Mouse (Mus musculus) stomach, adult 2 months (tissue): ENCODE results near the gene Arid4a. TPM values are rescaled to one million over a fixed set of nuclear protein-coding genes. Genes with fewer than 3 reads are reported as not detected.

Experiments used
- polyA plus RNA-seq: library from polyadenylated mRNA; depleted of rRNA; stranded (reverse); fragments of >200 nt; gene quantifications from 2 replicates; pipeline ENCODE4 v1.2.3, GENCODE M21; 2012; rRNA removed

Arid4a gene
- polyA plus RNA-seq = 0.48 and 0.49 TPM in 2 replicates

DNA sequence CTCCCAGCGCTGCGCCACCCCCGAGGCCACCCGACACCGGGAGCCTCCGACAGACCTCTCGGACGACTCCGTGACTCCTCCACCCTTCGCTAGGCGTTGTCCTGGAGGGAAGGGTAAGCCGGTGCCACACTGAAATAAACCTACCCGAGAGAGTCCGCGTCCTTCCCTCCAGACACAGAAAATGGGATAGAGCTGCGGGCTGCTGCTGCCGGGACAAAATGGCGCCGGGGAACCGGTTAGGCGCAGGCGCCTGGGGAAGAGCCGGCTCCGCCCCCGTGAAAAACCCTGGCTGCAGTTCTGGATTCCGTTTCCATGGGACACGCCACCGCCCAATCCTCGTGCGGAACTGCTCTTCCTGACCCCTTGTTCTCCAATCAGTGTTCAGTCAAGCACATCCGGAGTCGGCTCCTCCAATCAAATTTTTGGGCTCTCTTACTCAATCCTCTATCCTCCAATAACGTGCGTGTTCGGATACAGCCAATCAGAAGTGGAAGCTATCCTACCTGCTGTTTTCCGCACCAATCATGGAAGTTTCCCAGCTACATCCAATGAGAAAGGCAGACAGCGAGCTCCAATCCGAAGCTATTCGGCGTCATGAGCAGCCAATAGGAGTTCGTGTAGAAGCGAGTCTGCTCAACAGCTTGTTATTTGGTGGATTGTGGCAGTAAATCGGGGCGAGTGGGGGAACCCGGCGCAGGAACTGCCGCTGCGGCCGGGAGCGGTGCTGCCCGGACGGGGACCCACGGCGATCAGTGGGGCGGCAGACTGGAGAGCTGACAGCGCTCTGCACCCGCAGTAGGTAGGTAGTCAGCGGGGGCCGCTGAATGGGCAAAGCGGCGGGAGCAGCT is at the start of gene Arid4a:
TSS of gene Arid4a (plus strand) at position 628 of the 848 bp plus-strand sequence.

DNA sequence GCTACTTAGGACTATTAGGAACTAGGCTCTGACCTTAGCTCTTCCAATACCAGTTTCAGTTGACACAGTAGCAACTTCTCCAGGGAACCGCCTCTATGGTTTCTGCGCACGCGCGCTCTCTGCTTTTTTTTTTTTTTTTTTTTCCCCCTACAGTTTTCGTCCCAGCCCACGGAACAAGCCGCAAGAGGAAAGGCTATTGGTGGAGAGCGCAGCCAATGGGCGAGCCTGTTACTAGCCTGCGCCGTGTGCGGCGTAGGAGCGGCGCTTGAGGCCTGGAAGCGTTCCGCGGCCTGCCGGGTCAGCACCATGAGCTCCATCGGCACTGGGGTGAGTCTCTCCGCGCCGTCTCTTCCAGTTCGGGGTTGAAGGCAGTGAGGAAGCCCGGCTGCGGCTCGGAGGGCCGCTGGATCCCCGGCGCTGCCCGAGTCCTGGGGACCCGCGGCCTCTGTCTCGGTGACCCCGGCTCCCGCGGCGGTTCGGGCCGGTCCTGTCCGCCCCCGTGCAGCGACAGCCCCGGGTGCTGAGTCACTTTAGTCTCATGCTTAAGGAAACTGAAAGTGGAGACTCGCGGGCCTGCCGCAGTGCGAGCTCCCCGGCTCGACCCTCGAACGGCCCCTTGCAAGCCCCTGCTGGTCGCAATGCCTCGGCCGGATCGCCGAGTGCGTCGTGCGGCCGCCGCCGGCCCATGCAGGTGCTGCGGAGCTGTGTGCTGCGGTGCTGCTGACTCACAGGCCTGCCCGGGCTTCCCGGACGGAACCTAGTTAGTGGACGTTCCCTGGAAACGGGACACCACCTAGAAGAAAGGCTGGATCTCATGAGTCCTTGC is 41.1 kb upstream of the Arid4a start, which contains the start of gene Psma3:
TSS of gene Psma3 (plus strand) at position 181 of the 826 bp plus-strand sequence.

DNA sequence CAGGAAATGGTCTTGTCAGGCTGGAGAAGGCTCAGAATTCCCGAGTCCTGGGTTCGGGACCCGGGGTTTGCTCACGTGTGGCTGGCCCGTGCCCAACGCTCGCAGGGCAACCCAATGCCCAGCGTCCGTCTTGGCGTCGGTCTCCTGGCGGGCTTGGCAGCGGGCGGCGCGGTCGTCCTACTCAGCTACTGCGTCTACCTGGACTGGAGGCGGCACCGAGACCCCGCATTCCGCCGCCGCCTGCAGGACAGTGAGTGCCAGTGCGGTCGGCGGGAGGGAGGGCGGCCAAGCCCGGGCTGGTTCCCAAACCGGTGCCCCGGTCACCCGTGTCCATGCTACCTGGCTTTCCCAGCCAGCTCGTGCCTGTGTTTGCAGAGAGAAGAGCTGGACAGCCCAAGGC is 95.5 kb downstream of the Arid4a start, which contains the start of gene Tomm20l:
TSS of gene Tomm20l (plus strand) at position 98 of the 400 bp plus-strand sequence.

DNA sequence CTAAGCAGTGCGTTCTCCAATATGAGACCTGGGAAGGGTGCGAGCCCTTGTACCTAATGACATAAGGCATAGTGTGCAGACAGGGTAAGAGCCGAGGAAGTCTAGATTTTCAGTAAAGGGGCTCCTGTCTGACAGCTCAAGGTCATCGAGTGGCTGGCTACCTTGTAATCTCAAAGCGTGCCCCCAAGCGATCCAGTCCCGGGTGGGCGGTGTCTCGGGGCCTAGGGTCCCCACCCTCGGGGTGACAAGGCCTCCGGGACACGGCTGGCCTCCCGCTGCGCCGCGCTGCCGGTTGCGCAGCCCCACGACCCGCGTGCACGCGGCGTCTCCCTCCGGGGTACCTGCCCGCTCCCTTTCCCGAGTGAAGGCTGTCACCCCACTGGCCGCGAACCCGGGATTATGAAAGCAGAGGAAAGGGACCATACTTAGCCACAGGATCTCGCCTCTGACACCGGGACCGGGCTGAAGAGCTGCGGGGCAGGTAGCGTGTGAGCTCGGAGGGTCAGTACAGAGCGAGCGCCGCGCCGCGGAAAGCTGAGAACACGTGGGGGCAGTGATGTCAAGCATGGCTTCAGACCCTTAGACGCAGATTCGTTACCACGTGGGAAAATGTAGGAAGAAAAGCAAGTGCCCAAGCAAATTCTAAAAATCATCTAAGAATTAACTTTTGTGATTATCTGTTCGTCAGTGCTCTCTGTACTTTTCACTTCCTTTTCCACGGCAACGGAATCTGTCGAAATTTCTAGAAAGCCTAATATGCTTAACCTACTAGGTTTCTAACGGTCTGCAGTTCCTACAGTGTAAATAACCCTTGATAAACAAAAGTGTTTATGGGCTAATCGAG is 120.6 kb downstream of the Arid4a start, which contains the start of the genes Timm9 and 2700049A03Rik:
TSS of gene Timm9 (minus strand) at position 555 of the 844 bp plus-strand sequence.
TSS of gene 2700049A03Rik (plus strand) at position 719 of the 844 bp plus-strand sequence.

Other genes starting within 250 kb of the Arid4a start
- 4.7 and 6.4 TPM in 2 replicates for gene Frmd6, start 190.5 kb upstream of the Arid4a start, polyA plus RNA-seq
- 3.1 and 5.1 TPM in 2 replicates for gene Actr10, start 78.1 kb upstream of the Arid4a start, polyA plus RNA-seq
- gene Psma3, start 41.4 kb upstream of the Arid4a start, polyA plus RNA-seq = 2.0 and 3.6 TPM in 2 replicates
- not detected in 2 replicates for gene Tomm20l, start 95.4 kb downstream of the Arid4a start, polyA plus RNA-seq
- 1.7 and 1.8 TPM in 2 replicates for gene Timm9, start 120.7 kb downstream of the Arid4a start, polyA plus RNA-seq
- 0.49 and 1.0 TPM in 2 replicates for gene 2700049A03Rik, start 120.9 kb downstream of the Arid4a start, polyA plus RNA-seq